Mouse (Mus musculus): ENCODE measurements at regions not wholly inside any gene's neighbourhood (a gene's known extent, or its start where the extent isn't known, plus 50 kb on each side); places are given as distances from the start of the nearest gene placed in this dataset.
"Not testable (repeated sequence)": the region's sequence is repeated elsewhere in the genome, so short reads cannot be mapped to it uniquely, and the experiment has no call there.

- peak; percentile 75 for DNase-seq
These were observed 71.0 kb upstream of the Prl4a1 start for GRCm38 (mm10) chr13:27945062-27945461.

GRCm38 (mm10) chr13:27960421-27960820 lies 55.6 kb upstream of the Prl4a1 start:
- DNase-seq = not testable (repeated sequence)

GRCm38 (mm10) chr13:27962381-27962780 lies 53.6 kb upstream of the Prl4a1 start:
- not testable (repeated sequence) for DNase-seq

GRCm38 (mm10) chr13:27966021-27966420 lies 50.0 kb upstream of the Prl4a1 start:
- DNase-seq = not testable (repeated sequence)

Measured in thymus, postnatal 14 days (tissue).